Mouse (Mus musculus): ENCODE data around the gene Gm28372.

GRCm38 (mm10) chr2:130406178-130406577 is 1.1 kb downstream of the Gm28372 start, which contains the start of gene Tmem239:
- TF ChIP-seq POLR2A (IDR thresholded peaks at IDR 0.05; ENCODE audit: borderline replicate concordance, extremely low read depth, low read depth, low read length) = no peak
- no peak for TF ChIP-seq CTCF (IDR thresholded peaks at IDR 0.05; ENCODE audit: insufficient read depth, low read length)
